Mouse (Mus musculus) cerebellum, adult 2 months (tissue): ENCODE data around the gene Taar8c. TPM values are rescaled to one million over a fixed set of nuclear protein-coding genes. Genes with fewer than 3 reads are reported as not detected.
A peak's percentile ranks its signal among the peaks of the same experiment; 100 is the strongest.
"Not testable (repeated sequence)": the region's sequence is repeated elsewhere in the genome, so short reads cannot be mapped to it uniquely, and the experiment has no call there.

Experiments used
- DNase-seq, 2 experiments: peaks; one replicate each; pipeline ENCODE4 v3.0.0; 2021
- H3K27ac ChIP-seq: fragments of 200-500 bp; 2 replicates; pipeline ENCODE4 v1.5.1; 2012; ENCODE audit warnings: low read length, control low read depth, inconsistent platforms; ENCODE audit not compliant: insufficient read depth
- H3K27me3 ChIP-seq: fragments of 200-500 bp; 2 replicates; pipeline ENCODE4 v1.6.1; 2012; ENCODE audit warnings: inconsistent platforms, mild to moderate bottlenecking, low read length, moderate library complexity; ENCODE audit not compliant: control insufficient read depth, insufficient read depth
- H3K4me1 ChIP-seq: fragments of 200-500 bp; 2 replicates; pipeline ENCODE4 v1.6.1; 2011; ENCODE audit warnings: low read length; ENCODE audit not compliant: control insufficient read depth, insufficient read depth
- H3K4me3 ChIP-seq: fragments of 200-500 bp; replicated peaks from 2 replicates; pipeline ENCODE3; 2011; ENCODE audit warnings: mild to moderate bottlenecking, low read depth, low read length, control low read depth; ENCODE audit not compliant: insufficient read depth
- CTCF ChIP-seq: fragments of 200-500 bp; IDR thresholded peaks from 2 replicates; pipeline ENCODE4 v1.5.1; 2011; ENCODE audit warnings: low read depth, mild to moderate bottlenecking, control low read depth, low read length, moderate library complexity, borderline replicate concordance; ENCODE audit not compliant: insufficient read depth
- POLR2A ChIP-seq: fragments of 200-500 bp; IDR thresholded peaks from 2 replicates; pipeline ENCODE4 v1.6.1; 2011; ENCODE audit warnings: low read length, control low read depth, borderline replicate concordance; ENCODE audit not compliant: insufficient read depth
- WGBS: fragments of 180-500 bp; shearing (Covaris S2); methylation state at CpG from one replicate; pipeline ENCODE4 v1.1.7; 2018; 5-methylcytosine and 5-hydroxymethylcytosine counted together
- polyA plus RNA-seq: library from polyadenylated mRNA; depleted of rRNA; stranded (reverse); fragments of >200 nt; gene quantifications from 2 replicates; pipeline ENCODE4 v1.2.3, GENCODE M21; 2012; rRNA removed

The Taar8c gene
- not detected in 2 replicates for polyA plus RNA-seq

- WGBS, result 93% methylated on average over 1 of the region's 3 CpGs
- not testable (repeated sequence) for H3K4me3 ChIP-seq, DNase-seq, H3K4me1 ChIP-seq, H3K27me3 ChIP-seq, H3K27ac ChIP-seq
These were observed at the start of gene Taar8c for GRCm38 (mm10) chr10:24101812-24102211. TSS of gene Taar8c (minus strand) at chr10:24101912.

GRCm38 (mm10) chr10:24150086-24150485, 48.4 kb upstream of the Taar8c start:
- Histone ChIP-seq H3K4me3 (peak overlapping the region; percentile 98), H3K27ac (no peak overlapping the region), H3K4me1 (peaks cover 4% of the 10 kb centered on the region; the same call in 1 of the 2 replicates), H3K27me3 (no peaks in the 10 kb centered on the region)
- no peak for DNase-seq
- 39% methylated on average over 7 of the region's 7 CpGs for WGBS
- TF ChIP-seq CTCF (no peak), POLR2A (no peak)

GRCm38 (mm10) chr10:24149135-24149781, 47.5 kb upstream of the Taar8c start, which contains the start of gene Stx7:
TSS of gene Stx7 (plus strand) at chr10:24149302.
- under 1% methylated on average over 45 of the region's 45 CpGs for WGBS
- peak; percentile 93 to 94 for DNase-seq
- no peak for TF ChIP-seq CTCF
- TF ChIP-seq POLR2A, result peak; percentile 85

GRCm38 (mm10) chr10:24142735-24143134, 41.0 kb upstream of the Taar8c start:
- DNase-seq, result no peak
- H3K27ac ChIP-seq, result no peak overlapping the region
- no peaks in the 10 kb centered on the region for H3K4me1 ChIP-seq
- no peaks in the 10 kb centered on the region for H3K27me3 ChIP-seq
- TF ChIP-seq POLR2A, result no peak
- no peak for TF ChIP-seq CTCF
- H3K4me3 ChIP-seq, result no peak overlapping the region
- WGBS, result 76% methylated on average over 3 of the region's 3 CpGs

More at GRCm38 (mm10) chr10:24149135-24149781, 47.5 kb upstream of the Taar8c start, which contains the start of gene Stx7:
- H3K27ac ChIP-seq, result peak within 1 kb of the TSS; percentile 15
- H3K4me1 ChIP-seq, result peaks cover 4% of the 10 kb centered on the region; the same call in 1 of the 2 replicates
- H3K27me3 ChIP-seq, result no peaks in the 10 kb centered on the region
- H3K4me3 ChIP-seq, result peak within 1 kb of the TSS; percentile 98

GRCm38 (mm10) chr10:24138623-24139261, 37.0 kb upstream of the Taar8c start:
- Histone ChIP-seq H3K4me1 (no peaks in the 10 kb centered on the region), H3K27ac (no peak overlapping the region), H3K4me3 (no peak overlapping the region), H3K27me3 (no peaks in the 10 kb centered on the region)
- no peak for TF ChIP-seq POLR2A
- no peak for TF ChIP-seq CTCF
- WGBS, result 83% methylated on average over 2 of the region's 2 CpGs
- no peak for DNase-seq

GRCm38 (mm10) chr10:24134071-24134645, 32.4 kb upstream of the Taar8c start:
- WGBS, result 62% methylated on average over 7 of the region's 7 CpGs
- no peak for DNase-seq
- no peaks in the 10 kb centered on the region for H3K27me3 ChIP-seq
- no peaks in the 10 kb centered on the region for H3K4me1 ChIP-seq
- no peak for TF ChIP-seq CTCF
- no peak for TF ChIP-seq POLR2A
- no peak overlapping the region for H3K4me3 ChIP-seq
- no peak overlapping the region for H3K27ac ChIP-seq

- whole genome bisulfite sequencing, result 61% methylated on average over 2 of the region's 2 CpGs
- no peak overlapping the region for H3K27ac ChIP-seq
- H3K4me3 ChIP-seq, result no peak overlapping the region
- DNase-seq, result no peak
- TF ChIP-seq CTCF (no peak), POLR2A (no peak)
- H3K4me1 ChIP-seq, result no peaks in the 10 kb centered on the region
- no peaks in the 10 kb centered on the region for H3K27me3 ChIP-seq
These were observed 31.4 kb upstream of the Taar8c start for GRCm38 (mm10) chr10:24133132-24133531.

GRCm38 (mm10) chr10:24132273-24132672, 30.6 kb upstream of the Taar8c start:
- WGBS, result 26% methylated on average over 5 of the region's 5 CpGs
- TF ChIP-seq CTCF, result no peak

More at GRCm38 (mm10) chr10:24132273-24132672, 30.6 kb upstream of the Taar8c start:
- H3K4me3 ChIP-seq, result no peak overlapping the region
- H3K27ac ChIP-seq, result no peak overlapping the region
- DNase-seq, result no peak
- no peaks in the 10 kb centered on the region for H3K27me3 ChIP-seq
- no peaks in the 10 kb centered on the region for H3K4me1 ChIP-seq
